Mouse (Mus musculus) midbrain, embryonic 10.5 days (tissue): ENCODE results near the gene Dnajc21. TPM values are rescaled to one million over a fixed set of nuclear protein-coding genes. Genes with fewer than 3 reads are reported as not detected.
"Not testable (repeated sequence)": the region's sequence is repeated elsewhere in the genome, so short reads cannot be mapped to it uniquely, and the experiment has no call there.

Source experiments
- DNase-seq: peaks from one replicate; pipeline ENCODE4 v3.0.0-alpha.2; 2017; ENCODE audit warnings: low spot score
- H3K27ac ChIP-seq: fragments of 300-500 bp; sonication (generic); replicated peaks from 2 replicates; pipeline ENCODE4 v1.5.1; 2016; ENCODE audit warnings: mild to moderate bottlenecking
- H3K27me3 ChIP-seq: fragments of 300-500 bp; sonication (generic); 2 replicates; pipeline ENCODE4 v1.6.1; 2016; ENCODE audit warnings: low read depth, mild to moderate bottlenecking; ENCODE audit not compliant: poor library complexity, severe bottlenecking
- H3K36me3 ChIP-seq: fragments of 300-500 bp; sonication (generic); 2 replicates; pipeline ENCODE4 v1.6.1; 2016; ENCODE audit warnings: mild to moderate bottlenecking, moderate library complexity
- H3K4me1 ChIP-seq: fragments of 300-500 bp; sonication (generic); 2 replicates; pipeline ENCODE4 v1.6.1; 2016
- H3K4me3 ChIP-seq: fragments of 300-500 bp; sonication (generic); 2 replicates; pipeline ENCODE4 v1.5.1; 2016; ENCODE audit warnings: mild to moderate bottlenecking, moderate library complexity
- H3K9me3 ChIP-seq: fragments of 300-500 bp; sonication (generic); replicated peaks from 2 replicates; pipeline ENCODE4 v1.6.1; 2016; ENCODE audit warnings: mild to moderate bottlenecking
- WGBS: fragments of 180-500 bp; shearing (Covaris S2); methylation state at CpG from one replicate; pipeline ENCODE4 v1.1.7; 2016; 5-methylcytosine and 5-hydroxymethylcytosine counted together
- polyA plus RNA-seq: library from polyadenylated mRNA; unstranded; fragments of >200 nt; fragmentation: Nextera tagmentation; extraction: Ambion mirVana; gene quantifications from 2 replicates; pipeline ENCODE4 v1.2.1, GENCODE M21; 2016

Dnajc21 gene
- polyA plus RNA-seq: 12.9 TPM in 2 replicates

- WGBS: 1% methylated on average over 69 of the region's 87 CpGs
- peak; percentile 83 for DNase-seq
- H3K9me3 ChIP-seq: no peaks in the 10 kb centered on the region
- peak within 1 kb of the TSS; percentile 85 for H3K4me3 ChIP-seq
- peaks cover 17% of the 10 kb centered on the region for H3K4me1 ChIP-seq
- no peaks in the 10 kb centered on the region for H3K27me3 ChIP-seq
- H3K27ac ChIP-seq: peak within 1 kb of the TSS; percentile 90
- peaks cover 9% of the 10 kb centered on the region for H3K36me3 ChIP-seq
Observed at GRCm38 (mm10) chr15:10470151-10470831, at the start of gene Dnajc21. TSS of gene Dnajc21 (minus strand) at chr15:10470516.

- no peak overlapping the region for H3K27ac ChIP-seq
- no peak overlapping the region for H3K4me3 ChIP-seq
- DNase-seq: no peak
- H3K27me3 ChIP-seq: no peaks in the 10 kb centered on the region
- H3K36me3 ChIP-seq: no peaks in the 10 kb centered on the region
- H3K4me1 ChIP-seq: no peaks in the 10 kb centered on the region
- WGBS: 90% methylated on average over 7 of the region's 7 CpGs
- no peaks in the 10 kb centered on the region for H3K9me3 ChIP-seq
Observed at GRCm38 (mm10) chr15:10515166-10515565, 44.9 kb upstream of the Dnajc21 start.

GRCm38 (mm10) chr15:10506099-10506498 is 35.8 kb upstream of the Dnajc21 start:
- H3K27me3 ChIP-seq: no peaks in the 10 kb centered on the region
- no peak for DNase-seq
- no peaks in the 10 kb centered on the region for H3K36me3 ChIP-seq
- 78% methylated on average over 11 of the region's 11 CpGs for WGBS
- no peaks in the 10 kb centered on the region for H3K9me3 ChIP-seq
- no peak overlapping the region for H3K27ac ChIP-seq
- no peaks in the 10 kb centered on the region for H3K4me1 ChIP-seq
- H3K4me3 ChIP-seq: no peak overlapping the region

- H3K4me3 ChIP-seq: no peak overlapping the region
- peaks cover 4% of the 10 kb centered on the region for H3K36me3 ChIP-seq
- 61% methylated on average over 11 of the region's 11 CpGs for WGBS
- DNase-seq: peak; percentile 65
- no peaks in the 10 kb centered on the region for H3K4me1 ChIP-seq
- H3K27me3 ChIP-seq: no peaks in the 10 kb centered on the region
- H3K9me3 ChIP-seq: no peaks in the 10 kb centered on the region
- H3K27ac ChIP-seq: 0 out of 2 replicates have a peak overlapping the region, but pooled peaks have one; percentile 13
Observed at GRCm38 (mm10) chr15:10500838-10501719, 30.8 kb upstream of the Dnajc21 start.

GRCm38 (mm10) chr15:10500035-10500434 is 29.7 kb upstream of the Dnajc21 start:
- H3K27ac ChIP-seq: no peak overlapping the region
- no peaks in the 10 kb centered on the region for H3K9me3 ChIP-seq
- DNase-seq: no peak
- H3K36me3 ChIP-seq: peaks cover 13% of the 10 kb centered on the region
- no peaks in the 10 kb centered on the region for H3K27me3 ChIP-seq
- H3K4me3 ChIP-seq: no peak overlapping the region
- H3K4me1 ChIP-seq: no peaks in the 10 kb centered on the region
- WGBS: 86% methylated on average over 5 of the region's 5 CpGs

GRCm38 (mm10) chr15:10499593-10499992 is 29.3 kb upstream of the Dnajc21 start:
- 80% methylated on average over 5 of the region's 5 CpGs for WGBS

GRCm38 (mm10) chr15:10496696-10497095 is 26.4 kb upstream of the Dnajc21 start:
- not testable (repeated sequence) for H3K27ac ChIP-seq, H3K9me3 ChIP-seq, H3K4me3 ChIP-seq, H3K27me3 ChIP-seq, DNase-seq, H3K4me1 ChIP-seq
- 94% methylated on average over 1 of the region's 1 CpGs for WGBS
- H3K36me3 ChIP-seq: peaks cover 45% of the 10 kb centered on the region

More at GRCm38 (mm10) chr15:10499593-10499992, 29.3 kb upstream of the Dnajc21 start:
- Histone ChIP-seq H3K4me1 (no peaks in the 10 kb centered on the region), H3K9me3 (no peaks in the 10 kb centered on the region), H3K4me3 (no peak overlapping the region), H3K36me3 (peaks cover 17% of the 10 kb centered on the region), H3K27ac (no peak overlapping the region), H3K27me3 (no peaks in the 10 kb centered on the region)
- DNase-seq: no peak

- no peaks in the 10 kb centered on the region for H3K27me3 ChIP-seq
- 94% methylated on average over 11 of the region's 11 CpGs for WGBS
- no peak for DNase-seq
- H3K4me1 ChIP-seq: no peaks in the 10 kb centered on the region
- peaks cover 50% of the 10 kb centered on the region for H3K36me3 ChIP-seq
- no peak overlapping the region for H3K27ac ChIP-seq
- H3K4me3 ChIP-seq: no peak overlapping the region
- no peaks in the 10 kb centered on the region for H3K9me3 ChIP-seq
Observed at GRCm38 (mm10) chr15:10495944-10496343, 25.6 kb upstream of the Dnajc21 start.

GRCm38 (mm10) chr15:10490101-10490500 is 19.8 kb upstream of the Dnajc21 start:
- Histone ChIP-seq H3K27me3 (no peaks in the 10 kb centered on the region), H3K4me3 (no peak overlapping the region), H3K4me1 (peaks cover 10% of the 10 kb centered on the region), H3K9me3 (no peaks in the 10 kb centered on the region), H3K36me3 (peaks cover 64% of the 10 kb centered on the region), H3K27ac (no peak overlapping the region)
- WGBS: 93% methylated on average over 5 of the region's 5 CpGs
- no peak for DNase-seq

- 72% methylated on average over 2 of the region's 2 CpGs for WGBS
Observed at GRCm38 (mm10) chr15:10487246-10487645, 16.9 kb upstream of the Dnajc21 start.

GRCm38 (mm10) chr15:10486365-10486839 is 16.1 kb upstream of the Dnajc21 start:
- no peaks in the 10 kb centered on the region for H3K27me3 ChIP-seq
- H3K36me3 ChIP-seq: peaks cover 57% of the 10 kb centered on the region
- no peaks in the 10 kb centered on the region for H3K9me3 ChIP-seq
- peak overlapping the region; percentile 84 for H3K4me3 ChIP-seq
- WGBS: 1% methylated on average over 18 of the region's 18 CpGs
- peak overlapping the region; percentile 91 for H3K27ac ChIP-seq
- DNase-seq: no peak
- H3K4me1 ChIP-seq: peaks cover 22% of the 10 kb centered on the region

More at GRCm38 (mm10) chr15:10487246-10487645, 16.9 kb upstream of the Dnajc21 start:
- H3K9me3 ChIP-seq: no peaks in the 10 kb centered on the region
- peaks cover 57% of the 10 kb centered on the region for H3K36me3 ChIP-seq
- H3K27me3 ChIP-seq: no peaks in the 10 kb centered on the region
- no peak overlapping the region for H3K27ac ChIP-seq
- DNase-seq: no peak
- H3K4me1 ChIP-seq: peaks cover 22% of the 10 kb centered on the region
- peak overlapping the region; percentile 84 for H3K4me3 ChIP-seq

GRCm38 (mm10) chr15:10485484-10486364 is 15.4 kb upstream of the Dnajc21 start, which contains the start of the genes Brix1 and Rad1:
TSS of gene Brix1 (minus strand) at chr15:10485947.
TSS of gene Rad1 (plus strand) at chr15:10486018.
- Histone ChIP-seq H3K27ac (peak within 1 kb of the TSS; percentile 91), H3K27me3 (no peaks in the 10 kb centered on the region), H3K4me3 (peak within 1 kb of the TSS; percentile 84), H3K9me3 (no peaks in the 10 kb centered on the region), H3K36me3 (peaks cover 60% of the 10 kb centered on the region), H3K4me1 (peaks cover 22% of the 10 kb centered on the region)
- WGBS: under 1% methylated on average over 58 of the region's 58 CpGs
- peak; percentile 93 for DNase-seq
